Comparison of ENCODE assay signal across 8 mouse cellular contexts in the genomic region with DNA sequence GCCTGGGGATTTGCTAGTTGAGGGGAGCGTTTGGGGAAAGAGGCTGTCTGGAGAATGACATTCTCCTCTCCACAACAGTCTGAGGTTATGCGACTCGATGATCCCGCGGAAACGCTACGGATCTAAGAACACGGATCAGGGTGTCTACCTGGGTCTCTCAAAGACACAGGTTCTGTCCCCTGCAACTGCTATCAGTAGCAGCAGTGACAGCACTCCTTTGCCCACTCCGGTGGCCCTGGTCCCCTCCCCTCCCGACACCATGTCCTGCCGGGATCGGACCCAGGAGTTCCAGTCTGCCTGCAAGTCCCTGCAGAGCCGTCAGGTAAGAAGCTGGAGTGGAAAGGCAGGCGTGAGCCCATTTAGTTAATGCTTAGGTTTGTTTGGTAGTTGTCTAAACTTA. TPM values are rescaled to one million over a fixed set of nuclear protein-coding genes. Genes with fewer than 3 reads are reported as not detected.
DNase-seq lines count a peak whose midpoint lies in the region; ATAC-seq and TF ChIP-seq lines count a peak whose summit lies in the region.

No protein-coding gene starts in this region.

- peaks cover 12% of the 10 kb centered on the region; the same call in 1 of the 2 replicates for H3K4me1 ChIP-seq in kidney, postnatal 0 days (replicated peaks; ENCODE audit: insufficient read depth, low read length)
- peaks cover 5% of the 10 kb centered on the region; the same call in 1 of the 2 replicates for H3K4me1 ChIP-seq in cortical plate, adult 2 months (ENCODE audit: control insufficient read depth, insufficient read depth, low read length)
- peaks cover 20% of the 10 kb centered on the region for H3K4me1 ChIP-seq in hindbrain, embryonic 10.5 days (replicated peaks)
- H3K4me1 ChIP-seq in midbrain, embryonic 10.5 days = peaks cover 21% of the 10 kb centered on the region

- peak overlapping the region; percentile 68 for H3K4me3 ChIP-seq in kidney, postnatal 0 days (replicated peaks; ENCODE audit: low read depth, low read length)
- peak overlapping the region; percentile 53 for H3K4me3 ChIP-seq in cortical plate, adult 2 months (ENCODE audit: insufficient read depth, low read length)
- H3K4me3 ChIP-seq in hindbrain, embryonic 10.5 days = peak overlapping the region; percentile 88
- H3K4me3 ChIP-seq in midbrain, embryonic 10.5 days = peak overlapping the region; percentile 86

- peaks cover 33% of the 10 kb centered on the region for H3K36me3 ChIP-seq in kidney, postnatal 0 days (ENCODE audit: insufficient read depth, low read length)
- peaks cover 81% of the 10 kb centered on the region for H3K36me3 ChIP-seq in hindbrain, embryonic 10.5 days
- peaks cover 85% of the 10 kb centered on the region for H3K36me3 ChIP-seq in midbrain, embryonic 10.5 days

- ATAC-seq in kidney, postnatal 0 days (replicated peaks; ENCODE audit: low FRiP score, low read depth) = no peak

- H3K27me3 ChIP-seq in kidney, postnatal 0 days (ENCODE audit: insufficient read depth, low read length) = no peaks in the 10 kb centered on the region
- no peaks in the 10 kb centered on the region for H3K27me3 ChIP-seq in hindbrain, embryonic 10.5 days (ENCODE audit: insufficient read depth, poor library complexity, severe bottlenecking)
- no peaks in the 10 kb centered on the region for H3K27me3 ChIP-seq in midbrain, embryonic 10.5 days (ENCODE audit: low read depth, poor library complexity, severe bottlenecking)

- no peak for DNase-seq in kidney, postnatal 0 days (ENCODE audit: low spot score)
- DNase-seq in kidney, adult 11 months = no peak
- DNase-seq in hindbrain, embryonic 10.5 days (ENCODE audit: low spot score) = no peak
- DNase-seq in midbrain, embryonic 10.5 days (ENCODE audit: low spot score) = no peak
- DNase-seq in natural killer cell, adult 2 months (ENCODE audit: low spot score in 2 of 2) = no peak
- DNase-seq in kidney, adult 9 months = no peak
- no peak for DNase-seq in spleen, adult 12 weeks (ENCODE audit: low spot score)

- H3K4me2 ChIP-seq in kidney, postnatal 0 days (ENCODE audit: low read length) = peak overlapping the region; percentile 98

- no peaks in the 10 kb centered on the region for H3K9me3 ChIP-seq in kidney, postnatal 0 days (replicated peaks; ENCODE audit: low read length)
- H3K9me3 ChIP-seq in hindbrain, embryonic 10.5 days = no peaks in the 10 kb centered on the region
- no peaks in the 10 kb centered on the region for H3K9me3 ChIP-seq in midbrain, embryonic 10.5 days (replicated peaks)

- H3K27ac ChIP-seq in kidney, postnatal 0 days = peak overlapping the region; percentile 97
- H3K27ac ChIP-seq in cortical plate, adult 2 months (ENCODE audit: insufficient read depth, low read length) = 0 out of 2 replicates have a peak overlapping the region, but pooled peaks have one; percentile 17
- peak overlapping the region; percentile 94 for H3K27ac ChIP-seq in hindbrain, embryonic 10.5 days
- peak overlapping the region; percentile 93 for H3K27ac ChIP-seq in midbrain, embryonic 10.5 days (replicated peaks)

- TF ChIP-seq CTCF in kidney, postnatal 0 days (IDR thresholded peaks at IDR 0.05; ENCODE audit: low read depth) = no peak
- TF ChIP-seq CTCF in cortical plate, adult 2 months (IDR thresholded peaks at IDR 0.05; ENCODE audit: extremely low read depth, insufficient read depth, low read length) = no peak

- peak overlapping the region; percentile 81 for H3K9ac ChIP-seq in kidney, postnatal 0 days (ENCODE audit: low read depth, low read length)

- 12% methylated on average over 14 of the region's 14 CpGs for WGBS in kidney, postnatal 0 days
- WGBS in hindbrain, embryonic 10.5 days = 22% methylated on average over 14 of the region's 14 CpGs
- WGBS in midbrain, embryonic 10.5 days = 18% methylated on average over 14 of the region's 14 CpGs

- no peak for TF ChIP-seq POLR2A in cortical plate, adult 2 months (IDR thresholded peaks at IDR 0.05; ENCODE audit: extremely low read depth, insufficient read depth, low read length)

RNA-seq across cellular contexts. Expression of a gene that starts 1.0 kb away (rescaled TPM):
- 105 and 115 TPM in 2 replicates for polyA plus RNA-seq in kidney, postnatal 0 days (2015; fragmentation: Nextera tagmentation; extraction: Ambion mirVana)
- 106 and 109 TPM in 2 replicates for polyA plus RNA-seq in cortical plate, adult 2 months (2012; rRNA removed)
- polyA plus RNA-seq in hindbrain, embryonic 10.5 days (2016; fragmentation: Nextera tagmentation; extraction: Ambion mirVana) = 95.6 and 106 TPM in 2 replicates
- 94.9 and 103 TPM in 2 replicates for polyA plus RNA-seq in midbrain, embryonic 10.5 days (2016; fragmentation: Nextera tagmentation; extraction: Ambion mirVana)

RNA-seq across cellular contexts. Expression of a gene that starts 1.7 kb away (rescaled TPM):
- 0.75 and 1.1 TPM in 2 replicates for polyA plus RNA-seq in kidney, postnatal 0 days (2015; fragmentation: Nextera tagmentation; extraction: Ambion mirVana)
- polyA plus RNA-seq in cortical plate, adult 2 months (2012; rRNA removed) = 0.59 TPM in 1 of 2 replicates, not detected in the other
- polyA plus RNA-seq in hindbrain, embryonic 10.5 days (2016; fragmentation: Nextera tagmentation; extraction: Ambion mirVana) = 2.8 and 2.9 TPM in 2 replicates
- polyA plus RNA-seq in midbrain, embryonic 10.5 days (2016; fragmentation: Nextera tagmentation; extraction: Ambion mirVana) = 3.2 and 3.3 TPM in 2 replicates

RNA-seq across cellular contexts. Expression of a gene that starts 6.5 kb away (rescaled TPM):
- 71.3 and 77.7 TPM in 2 replicates for polyA plus RNA-seq in kidney, postnatal 0 days (2015; fragmentation: Nextera tagmentation; extraction: Ambion mirVana)
- polyA plus RNA-seq in cortical plate, adult 2 months (2012; rRNA removed) = 50.2 and 51.3 TPM in 2 replicates
- 112 and 115 TPM in 2 replicates for polyA plus RNA-seq in hindbrain, embryonic 10.5 days (2016; fragmentation: Nextera tagmentation; extraction: Ambion mirVana)
- polyA plus RNA-seq in midbrain, embryonic 10.5 days (2016; fragmentation: Nextera tagmentation; extraction: Ambion mirVana) = 105 and 121 TPM in 2 replicates

RNA-seq across cellular contexts. Expression of a gene that starts 14.7 kb away (rescaled TPM):
- 114 and 123 TPM in 2 replicates for polyA plus RNA-seq in kidney, postnatal 0 days (2015; fragmentation: Nextera tagmentation; extraction: Ambion mirVana)
- 121 and 127 TPM in 2 replicates for polyA plus RNA-seq in cortical plate, adult 2 months (2012; rRNA removed)
- 233 and 249 TPM in 2 replicates for polyA plus RNA-seq in hindbrain, embryonic 10.5 days (2016; fragmentation: Nextera tagmentation; extraction: Ambion mirVana)
- polyA plus RNA-seq in midbrain, embryonic 10.5 days (2016; fragmentation: Nextera tagmentation; extraction: Ambion mirVana) = 253 and 282 TPM in 2 replicates

RNA-seq across cellular contexts. Expression of a gene that starts 19.0 kb away (rescaled TPM):
- 151 and 158 TPM in 2 replicates for polyA plus RNA-seq in kidney, postnatal 0 days (2015; fragmentation: Nextera tagmentation; extraction: Ambion mirVana)
- 200 TPM in 2 replicates for polyA plus RNA-seq in cortical plate, adult 2 months (2012; rRNA removed)
- 128 and 146 TPM in 2 replicates for polyA plus RNA-seq in hindbrain, embryonic 10.5 days (2016; fragmentation: Nextera tagmentation; extraction: Ambion mirVana)
- polyA plus RNA-seq in midbrain, embryonic 10.5 days (2016; fragmentation: Nextera tagmentation; extraction: Ambion mirVana) = 139 and 144 TPM in 2 replicates

Comparison
In these comparisons a context has a peak if more than half of its experiments do, and no peak if none do; other contexts are left out.
1. H3K27ac ChIP-seq: peak in every context shown above with its lines; median percentile 97 in kidney, postnatal 0 days; 94 in hindbrain, embryonic 10.5 days; 93 in midbrain, embryonic 10.5 days; 17 in cortical plate, adult 2 months.